Mouse (Mus musculus): Measurements from ENCODE around the gene Pik3ip1.

- no peak for TF ChIP-seq MYOG (IDR thresholded peaks at IDR 0.05; ENCODE audit: control insufficient read depth in 1 of 3, insufficient read depth in 1 of 3, insufficient read length in 2 of 3, low read depth in 2 of 3)
- no peak for TF ChIP-seq POLR2A (IDR thresholded peaks at IDR 0.05; ENCODE audit: insufficient read length, low read depth)
- TF ChIP-seq CEBPB (IDR thresholded peaks at IDR 0.05; ENCODE audit: insufficient read depth, poor library complexity, severe bottlenecking), result no peak
- no peak for TF ChIP-seq SRF (IDR thresholded peaks at IDR 0.05; ENCODE audit: control insufficient read depth, insufficient read length, low read depth)
- TF ChIP-seq POLR2AphosphoS2 (IDR thresholded peaks at IDR 0.05; ENCODE audit: insufficient read length, low read depth), result peak; percentile 51
- no peak for TF ChIP-seq MYOD1 (IDR thresholded peaks at IDR 0.05; ENCODE audit: control insufficient read depth in 1 of 3, insufficient read length in 2 of 3, low read depth in 2 of 3)
- no peak for TF ChIP-seq E2F4 (IDR thresholded peaks at IDR 0.05; ENCODE audit: insufficient read depth)
- no peak for TF ChIP-seq TCF12 (IDR thresholded peaks at IDR 0.05; ENCODE audit: insufficient read depth, poor library complexity, severe bottlenecking)
- no peak for TF ChIP-seq USF1 (IDR thresholded peaks at IDR 0.05; ENCODE audit: low read depth)
Observed at GRCm38 (mm10) chr11:3337173-3337955, 7.2 kb downstream of the Pik3ip1 start.

Data from myocyte (in vitro differentiated cells).